Mouse (Mus musculus) myocyte (in vitro differentiated cells): ENCODE measurements around the gene Eef2k. TPM values are rescaled to one million over a fixed set of nuclear protein-coding genes. Genes with fewer than 3 reads are reported as not detected.
"Not testable (repeated sequence)": the region's sequence is repeated elsewhere in the genome, so short reads cannot be mapped to it uniquely, and the experiment has no call there.

Experiments
- H3K27me3 ChIP-seq: one replicate; pipeline ENCODE4 v1.6.1; 2011; ENCODE audit not compliant: control insufficient read depth, insufficient read depth, insufficient read length
- H3K36me3 ChIP-seq: one replicate; pipeline ENCODE4 v1.6.1; 2011; ENCODE audit not compliant: control insufficient read depth, insufficient read depth
- H3K4me2 ChIP-seq: one replicate; pipeline ENCODE4 v1.6.1; 2011; ENCODE audit warnings: low read depth, control low read depth
- H3K4me3 ChIP-seq: one replicate; pipeline ENCODE4 v1.5.1; 2011; ENCODE audit warnings: mild to moderate bottlenecking, control low read depth, moderate library complexity
- H3K79me2 ChIP-seq: one replicate; pipeline ENCODE4 v1.6.1; 2011; ENCODE audit not compliant: control insufficient read depth, insufficient read depth
- H3ac ChIP-seq: one replicate; pipeline ENCODE4 v1.6.1; 2011; ENCODE audit not compliant: control insufficient read depth, insufficient read length
- CEBPB ChIP-seq: IDR thresholded peaks from 2 replicates; pipeline ENCODE4 v1.6.1; 2011; ENCODE audit warnings: mild to moderate bottlenecking, moderate library complexity; ENCODE audit not compliant: poor library complexity, insufficient read depth, severe bottlenecking
- E2F4 ChIP-seq: IDR thresholded peaks from one replicate; pipeline ENCODE4 v1.6.1; 2011; ENCODE audit warnings: mild to moderate bottlenecking, control low read depth, moderate library complexity; ENCODE audit not compliant: insufficient read depth
- MAX ChIP-seq: IDR thresholded peaks from one replicate; pipeline ENCODE4 v1.6.1; 2011; ENCODE audit warnings: low read depth, mild to moderate bottlenecking, control low read depth
- MYOD1 ChIP-seq, 3 experiments: IDR thresholded peaks; one replicate each; pipeline ENCODE4 v1.6.1; 2011; ENCODE audit warnings: control low read depth in 2 of 3, low read depth in 2 of 3, mild to moderate bottlenecking in 2 of 3, moderate library complexity in 1 of 3; ENCODE audit not compliant: insufficient read length in 2 of 3, control insufficient read depth in 1 of 3
- MYOG ChIP-seq, 3 experiments: IDR thresholded peaks; one replicate each; pipeline ENCODE4 v1.6.1; 2011; ENCODE audit warnings: control low read depth in 2 of 3, low read depth in 2 of 3, mild to moderate bottlenecking in 2 of 3; ENCODE audit not compliant: insufficient read length in 2 of 3, control insufficient read depth in 1 of 3, insufficient read depth in 1 of 3
- POLR2A ChIP-seq: IDR thresholded peaks from one replicate; pipeline ENCODE4 v1.6.1; 2011; ENCODE audit warnings: low read depth, mild to moderate bottlenecking, control low read depth, moderate library complexity; ENCODE audit not compliant: insufficient read length
- POLR2AphosphoS2 ChIP-seq: IDR thresholded peaks from one replicate; pipeline ENCODE4 v1.6.1; 2011; ENCODE audit warnings: low read depth, control low read depth; ENCODE audit not compliant: insufficient read length
- REST ChIP-seq: IDR thresholded peaks from one replicate; pipeline ENCODE4 v1.6.1; 2011; ENCODE audit warnings: mild to moderate bottlenecking, control low read depth, moderate library complexity; ENCODE audit not compliant: insufficient read depth, insufficient read length
- SRF ChIP-seq: IDR thresholded peaks from one replicate; pipeline ENCODE4 v1.6.1; 2011; ENCODE audit warnings: low read depth; ENCODE audit not compliant: control insufficient read depth, insufficient read length
- TCF12 ChIP-seq: IDR thresholded peaks from one replicate; pipeline ENCODE4 v1.6.1; 2011; ENCODE audit warnings: mild to moderate bottlenecking, control low read depth; ENCODE audit not compliant: poor library complexity, insufficient read depth, severe bottlenecking
- TCF3 ChIP-seq: IDR thresholded peaks from one replicate; pipeline ENCODE4 v1.6.1; 2011; ENCODE audit warnings: low read depth, control low read depth; ENCODE audit not compliant: insufficient read length
- USF1 ChIP-seq: IDR thresholded peaks from one replicate; pipeline ENCODE4 v1.6.1; 2011; ENCODE audit warnings: low read depth, mild to moderate bottlenecking, control low read depth, moderate library complexity
- polyA plus RNA-seq: library from polyadenylated mRNA; unstranded; fragments of >200 nt; fragmentation: generic; extraction: Trizol; gene quantifications from one replicate; pipeline ENCODE4 v1.2.1, GENCODE M21; 2012; ENCODE audit warnings: missing spikeins

Gene Eef2k
- polyA plus RNA-seq, 1 experiment: 32.3 TPM

- Histone ChIP-seq H3ac (no peak overlapping the region), H3K4me3 (no peak overlapping the region), H3K79me2 (no peaks in the 10 kb centered on the region), H3K36me3 (peaks cover 10% of the 10 kb centered on the region), H3K4me2 (no peak overlapping the region), H3K27me3 (no peaks in the 10 kb centered on the region)
- TF ChIP-seq USF1 (no peak), POLR2AphosphoS2 (no peak), MAX (no peak), E2F4 (no peak), POLR2A (no peak), TCF12 (no peak), MYOG (IDR thresholded peaks at IDR 0.05; ENCODE audit: control insufficient read depth in 1 of 3, insufficient read depth in 1 of 3, insufficient read length in 2 of 3, low read depth in 2 of 3) (no peak), SRF (no peak), REST (no peak), CEBPB (no peak), TCF3 (no peak), MYOD1 (IDR thresholded peaks at IDR 0.05; ENCODE audit: control insufficient read depth in 1 of 3, insufficient read length in 2 of 3, low read depth in 2 of 3) (no peak)
Observed at GRCm38 (mm10) chr7:120943936-120944509, 101.4 kb downstream of the Eef2k start.

- H3K4me3 ChIP-seq, H3K36me3 ChIP-seq, H3ac ChIP-seq, H3K79me2 ChIP-seq, H3K4me2 ChIP-seq, H3K27me3 ChIP-seq: not testable (repeated sequence)
- TF ChIP-seq MYOD1 (IDR thresholded peaks at IDR 0.05; ENCODE audit: control insufficient read depth in 1 of 3, insufficient read length in 2 of 3, low read depth in 2 of 3): peak in 2 of 3 experiments; percentile 1 to 44
- peak in 2 of 3 experiments; percentile 26 to 40 for TF ChIP-seq MYOG (IDR thresholded peaks at IDR 0.05; ENCODE audit: control insufficient read depth in 1 of 3, insufficient read depth in 1 of 3, insufficient read length in 2 of 3, low read depth in 2 of 3)
Observed at GRCm38 (mm10) chr7:120953591-120953990, 111.0 kb downstream of the Eef2k start.

Other genes starting within 250 kb of the Eef2k start
- gene Uqcrc2, start 207.7 kb upstream of the Eef2k start, polyA plus RNA-seq: 142 TPM
- gene Pdzd9, start 172.5 kb upstream of the Eef2k start, polyA plus RNA-seq: 0.16 TPM
- gene Mosmo, start 165.2 kb upstream of the Eef2k start, polyA plus RNA-seq: 23.3 TPM
- gene Vwa3a, start 103.5 kb upstream of the Eef2k start, polyA plus RNA-seq: 0.05 TPM
- gene Gm5737, start 30.5 kb upstream of the Eef2k start, polyA plus RNA-seq: not detected
- 12.0 TPM for gene Polr3e, start 74.9 kb downstream of the Eef2k start, polyA plus RNA-seq
- 9.6 TPM for gene Cdr2, start 139.5 kb downstream of the Eef2k start, polyA plus RNA-seq
- gene Mfsd13b, start 139.7 kb downstream of the Eef2k start, polyA plus RNA-seq: 0.04 TPM
- 23.5 TPM for gene Mettl9, start 191.6 kb downstream of the Eef2k start, polyA plus RNA-seq
- gene Igsf6, start 231.7 kb downstream of the Eef2k start, polyA plus RNA-seq: 0.04 TPM
- gene Otoa, start 238.8 kb downstream of the Eef2k start, polyA plus RNA-seq: 0.35 TPM